Mouse (Mus musculus) left cerebral cortex, postnatal 36 days (tissue): ENCODE results near the gene Eva1c. TPM values are rescaled to one million over a fixed set of nuclear protein-coding genes. Genes with fewer than 3 reads are reported as not detected.

Experiments
- DNase-seq, 2 experiments: peaks; one replicate each; pipeline ENCODE4 v3.0.0; 2021 to 2022; ENCODE audit warnings: low spot score in 2 of 2, mixed read lengths in 1 of 2
- intact Hi-C: fragments of 180-260 bp; cut with DNase I; formaldehyde crosslinking; loops from one replicate; pipeline ENCODE4 v1.15.1; 2025
- total RNA-seq, 2 experiments: library from RNA; stranded (reverse); gene quantifications; 2 replicates each; pipeline ENCODE4 v1.2.3; 2021

Eva1c gene
- total RNA-seq, 2 experiments from 2014 or later, result 1.6 to 2.0 TPM

DNA sequence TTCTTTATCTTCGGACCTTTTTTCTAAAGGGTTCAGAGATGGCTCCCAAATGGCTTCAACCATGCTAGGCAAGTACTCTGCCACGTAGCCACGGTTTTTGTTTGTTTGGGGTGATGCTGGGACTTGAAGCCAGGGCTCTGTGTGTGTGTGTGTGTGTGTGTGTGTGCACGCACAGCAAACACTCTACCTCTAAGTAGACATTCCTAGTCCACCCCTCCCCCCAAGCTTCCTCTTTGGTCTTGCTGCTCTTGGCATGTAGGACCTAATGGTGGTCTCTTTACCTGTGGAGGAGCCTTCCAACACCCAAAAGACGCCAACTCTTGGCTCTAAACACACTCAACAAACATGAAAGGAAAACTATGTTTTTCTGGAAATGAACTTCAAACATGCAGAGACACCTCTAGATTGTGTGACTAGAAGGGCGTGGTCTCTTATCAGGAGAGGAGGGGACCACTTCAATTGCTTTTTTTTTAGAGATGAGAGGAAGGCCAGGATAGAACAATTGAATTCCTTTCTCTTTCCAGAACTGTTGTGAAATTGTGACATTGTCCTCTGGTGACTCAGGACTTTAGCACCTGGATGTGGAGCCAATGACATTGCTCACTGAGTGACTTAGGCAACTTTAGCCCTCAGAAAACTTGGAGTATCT lies 30.2 kb downstream of the Eva1c start:
- intact Hi-C loops, result no loop called here
- no peak for DNase-seq

DNA sequence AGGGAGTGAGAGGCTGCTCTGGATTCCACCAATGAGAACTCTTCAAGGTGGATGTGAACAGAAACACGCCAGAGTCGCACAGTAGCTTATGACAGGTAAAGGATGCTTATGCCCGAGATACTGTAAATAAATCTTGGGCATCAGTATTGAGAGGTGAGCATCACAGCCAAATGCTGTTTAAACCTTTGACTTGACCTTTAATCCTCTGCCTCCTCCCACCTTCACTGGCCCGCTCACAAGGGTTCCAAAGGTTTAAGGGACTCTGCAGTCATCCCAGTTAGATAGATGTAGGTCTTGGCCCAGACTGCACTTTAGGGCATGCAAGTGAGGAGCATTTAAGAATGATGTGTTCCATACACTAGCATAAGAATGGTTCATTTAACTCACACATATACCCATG lies 31.7 kb downstream of the Eva1c start:
- intact Hi-C loops, result no loop called here
- no peak for DNase-seq

DNA sequence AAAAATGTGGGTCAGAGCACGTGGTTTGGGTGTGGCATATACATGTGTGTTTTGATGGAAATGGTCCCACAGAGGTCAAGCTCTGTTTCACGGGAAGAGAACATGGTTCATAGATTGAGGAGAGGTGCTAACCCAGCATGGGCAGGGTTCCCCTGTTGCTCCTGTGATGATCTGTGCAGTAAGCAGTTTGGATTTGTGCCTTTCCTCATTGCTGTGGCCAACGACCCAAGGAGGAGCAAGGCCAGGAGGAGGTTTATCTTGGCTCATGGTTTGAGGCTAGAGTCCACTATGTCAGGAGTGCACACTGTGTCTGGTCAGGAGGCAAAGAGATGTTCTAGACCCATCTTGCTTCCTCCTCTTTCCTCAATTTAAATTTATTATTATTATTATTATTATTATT lies 36.5 kb downstream of the Eva1c start:
- intact Hi-C loops, result no loop called here
- DNase-seq, result no peak

DNA sequence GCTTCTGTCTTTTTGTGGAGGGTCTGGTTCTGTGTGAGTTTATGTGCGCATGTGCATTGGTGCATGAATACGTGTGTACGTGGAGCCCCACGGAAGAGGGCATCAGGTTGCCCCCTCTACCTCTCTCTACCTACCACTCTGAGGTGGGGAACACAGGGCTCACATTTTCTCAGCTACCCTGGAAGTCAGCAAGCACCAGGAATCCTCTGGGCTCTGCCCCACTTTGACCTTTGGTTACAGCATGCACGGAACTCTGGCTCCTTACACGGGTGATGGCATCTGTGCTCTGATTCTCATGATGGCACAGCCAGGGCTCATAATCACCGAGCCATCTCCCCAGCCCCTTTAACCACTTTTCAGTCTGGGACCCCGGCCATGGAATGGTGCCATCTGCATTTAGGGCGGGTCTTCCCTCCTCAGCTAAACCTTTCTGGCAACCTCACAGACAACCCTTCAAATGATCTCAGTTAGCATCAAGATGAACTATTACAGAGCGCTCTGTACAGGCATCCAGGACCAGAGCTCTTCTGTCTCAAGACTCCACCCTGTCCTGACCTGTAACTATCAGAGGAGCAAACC lies 37.0 kb downstream of the Eva1c start:
- intact Hi-C loops, result no loop called here
- DNase-seq, result no peak

DNA sequence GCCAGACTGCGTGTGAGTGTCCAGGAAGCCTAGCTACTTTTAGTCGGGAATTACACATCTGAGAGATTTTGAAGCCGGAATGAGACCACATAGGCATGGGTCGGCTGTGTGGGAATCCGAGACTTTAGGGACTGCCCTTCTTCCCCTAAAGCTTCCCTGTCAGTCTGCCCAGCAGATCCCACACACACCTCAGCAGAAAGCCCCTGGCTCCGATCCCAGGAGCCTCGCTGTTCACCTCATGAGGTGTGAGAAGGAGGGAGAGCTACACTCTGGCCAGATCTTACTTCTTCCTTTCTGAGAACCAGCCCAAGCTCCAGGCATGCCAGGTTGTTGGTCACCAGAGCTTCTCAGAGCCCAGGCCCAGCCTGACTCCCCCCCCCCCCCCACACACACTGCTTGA lies 38.2 kb downstream of the Eva1c start:
- intact Hi-C loops, result no loop called here
- DNase-seq, result no peak

DNA sequence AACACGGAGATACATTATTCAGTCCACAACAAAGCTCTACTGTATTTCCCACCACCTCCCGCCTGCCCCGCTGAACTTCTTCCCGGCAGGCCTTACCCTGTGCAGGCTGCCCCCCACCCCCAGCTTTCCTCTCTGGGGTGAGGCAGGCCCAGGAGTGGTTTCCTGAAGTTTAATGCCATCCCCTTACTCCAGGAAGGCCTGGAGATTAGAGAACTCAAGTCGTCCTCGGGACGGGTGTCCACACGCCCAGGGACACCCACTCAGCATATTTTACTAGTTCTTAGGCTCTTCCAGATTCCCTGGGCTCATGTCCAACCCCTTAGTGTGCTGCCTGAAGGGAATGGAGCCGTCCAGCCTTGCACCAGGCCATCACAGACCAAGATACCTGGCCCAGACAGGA lies 39.1 kb downstream of the Eva1c start:
- DNase-seq, result no peak
- intact Hi-C loops, result no loop called here

DNA sequence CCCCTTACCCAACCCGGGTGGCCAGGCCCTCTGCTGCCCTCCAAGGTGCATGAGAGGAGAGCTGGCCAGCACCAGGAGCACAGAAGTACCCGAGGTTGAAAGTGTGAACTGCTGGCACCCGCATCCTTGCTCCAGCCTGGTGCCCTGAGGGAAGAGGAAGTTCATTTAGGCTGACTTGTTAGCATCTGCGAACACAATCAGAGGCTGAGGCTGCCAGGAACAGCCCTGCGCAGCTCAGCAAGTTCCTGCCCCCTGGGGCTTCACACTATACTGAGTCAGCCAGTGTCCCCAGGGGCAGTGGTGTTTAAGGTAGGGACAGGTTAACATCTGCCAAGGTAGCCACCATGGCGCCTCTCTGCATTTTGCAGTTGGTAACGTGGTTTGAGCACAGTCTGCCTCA lies 41.6 kb downstream of the Eva1c start:
- intact Hi-C loops, result no loop called here
- DNase-seq, result no peak

DNA sequence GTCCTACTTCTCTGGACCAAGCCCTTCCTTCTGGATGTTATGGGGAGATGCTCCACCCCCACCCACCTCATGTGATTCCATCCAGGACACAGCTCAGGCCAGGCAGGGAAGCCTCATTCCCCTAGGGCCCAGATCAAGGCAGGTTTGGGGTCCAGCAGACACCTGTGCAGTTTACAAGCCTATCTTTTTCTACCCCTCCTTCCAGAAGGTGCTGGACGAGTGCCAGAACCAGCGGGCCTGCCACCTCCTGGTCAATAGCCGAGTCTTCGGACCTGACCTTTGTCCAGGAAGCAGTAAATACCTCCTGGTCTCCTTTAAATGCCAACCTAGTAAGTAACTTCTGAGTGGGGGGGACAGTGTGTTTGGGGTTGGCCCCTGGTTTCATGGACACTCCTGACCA lies 42.8 kb downstream of the Eva1c start:
- intact Hi-C loops, result no loop called here
- no peak for DNase-seq

DNA sequence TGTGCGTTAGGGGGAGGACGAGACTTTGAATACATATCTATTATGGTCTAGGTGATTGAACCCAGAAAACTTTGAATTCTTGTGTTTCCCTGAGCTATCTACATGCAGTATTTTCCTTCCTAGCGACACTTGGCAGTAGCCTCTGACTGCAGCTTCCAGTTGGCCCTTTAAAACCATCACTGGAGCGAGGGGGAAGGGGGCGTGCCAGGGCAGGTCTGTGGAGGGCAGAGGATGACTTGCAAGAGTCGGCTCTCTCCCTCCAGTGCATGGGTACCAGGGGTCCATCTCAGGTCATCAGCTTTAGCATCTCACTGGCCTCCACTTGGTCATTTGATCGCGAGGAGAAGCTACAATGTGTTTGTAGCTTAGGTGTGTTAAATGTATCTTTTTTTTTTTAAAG lies 46.4 kb downstream of the Eva1c start:
- intact Hi-C loops, result no loop called here
- no peak for DNase-seq

DNA sequence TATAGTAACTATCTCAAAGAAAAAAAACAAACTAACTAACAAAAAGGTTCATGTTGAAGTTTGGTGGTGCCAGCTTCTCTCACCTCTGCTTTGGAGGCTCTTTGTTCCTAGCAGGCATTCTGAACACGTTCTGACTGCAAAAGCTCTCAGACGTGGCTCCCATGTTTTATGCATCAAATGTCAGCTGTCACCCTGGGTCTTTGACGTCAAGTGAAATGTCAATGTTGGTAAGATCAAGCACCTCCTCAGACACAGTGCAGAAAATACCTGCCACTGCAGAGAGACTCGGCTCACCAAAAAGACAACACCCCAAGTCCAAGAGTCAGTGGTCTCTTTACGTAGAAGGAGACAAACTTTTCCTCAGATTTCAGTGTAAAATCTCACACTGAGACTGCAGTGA lies 48.0 kb downstream of the Eva1c start:
- DNase-seq, result no peak
- intact Hi-C loops, result no loop called here

DNA sequence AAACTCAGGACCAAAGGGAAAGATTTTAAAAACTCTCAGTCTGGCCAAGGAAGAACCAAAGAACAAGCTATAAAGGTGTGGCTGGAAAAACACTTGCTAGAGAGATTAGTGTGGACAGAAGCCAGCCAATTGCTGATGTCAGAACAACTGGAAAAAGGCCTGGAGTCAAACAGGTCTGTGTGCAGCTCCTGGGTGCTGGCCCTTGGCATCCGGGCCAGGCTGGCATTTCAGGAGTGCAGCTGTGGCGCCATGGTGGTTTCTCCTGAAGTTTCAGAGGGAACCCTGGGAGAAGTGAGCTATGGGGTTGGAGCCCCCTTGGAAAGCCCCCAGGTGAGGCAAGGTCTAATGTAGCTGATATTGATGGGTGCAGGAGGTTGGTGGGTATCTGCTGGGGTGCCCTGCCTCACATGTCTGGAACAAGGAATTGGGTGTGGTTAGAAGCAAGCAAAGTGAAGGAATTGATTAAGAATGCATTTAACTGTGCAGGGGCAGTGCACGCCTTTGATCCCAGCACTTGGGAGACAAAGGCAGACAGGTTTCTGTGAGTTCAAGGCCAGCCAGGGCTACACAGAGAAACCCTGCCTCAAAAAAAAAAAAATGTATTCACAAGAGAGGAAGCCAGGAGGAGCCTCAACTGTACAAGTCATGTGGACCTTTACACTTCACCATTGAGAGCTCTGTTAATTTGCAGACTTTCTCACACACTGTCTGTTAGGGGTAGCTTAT lies 51.8 kb downstream of the Eva1c start:
- intact Hi-C loops, result no loop called here
- no peak for DNase-seq

DNA sequence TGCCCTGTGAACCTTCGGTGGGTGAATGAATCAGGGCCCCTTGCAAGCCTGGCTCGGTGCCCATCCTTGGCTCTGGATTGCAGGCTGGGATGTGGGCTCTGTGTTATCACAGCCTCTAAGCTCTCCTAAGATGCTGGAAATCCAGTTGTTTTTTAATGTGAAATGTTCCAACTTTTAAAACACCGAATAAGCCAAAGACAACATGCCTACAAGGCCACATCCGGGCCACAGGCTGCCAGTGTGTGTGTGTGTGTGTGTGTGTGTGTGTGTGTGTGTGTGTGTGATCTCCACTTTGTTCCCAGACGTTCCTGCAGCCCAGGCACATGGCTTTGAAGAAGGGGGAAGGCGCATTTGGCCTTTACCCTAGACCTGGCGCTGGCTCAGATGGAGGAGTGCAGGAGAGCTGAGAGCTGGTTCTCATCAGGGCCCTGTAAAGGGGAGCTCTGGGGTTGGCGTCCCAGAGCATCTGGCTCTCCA lies 56.0 kb downstream of the Eva1c start:
- intact Hi-C loops, result no loop called here
- no peak for DNase-seq

DNA sequence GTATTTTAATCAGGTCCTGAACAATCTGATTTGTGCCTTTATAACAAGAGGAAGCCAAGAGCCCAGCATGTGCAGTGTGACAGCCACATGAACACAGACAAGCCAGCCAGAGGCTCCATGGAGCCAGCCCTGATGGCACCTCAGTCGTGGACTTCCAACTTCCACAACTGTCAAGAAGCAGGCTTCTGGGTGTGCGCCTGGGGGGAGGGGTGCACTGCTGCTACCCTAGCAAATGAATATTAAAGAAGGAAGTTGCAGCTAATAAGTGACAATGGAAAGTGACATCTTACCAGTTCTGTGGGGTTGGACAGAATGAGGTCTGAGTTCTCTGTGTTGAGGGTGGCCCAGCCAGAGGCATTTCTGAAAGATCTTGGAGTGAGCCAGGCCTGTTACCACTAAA lies 58.8 kb downstream of the Eva1c start:
- intact Hi-C loops, result no loop called here
- no peak for DNase-seq

DNA sequence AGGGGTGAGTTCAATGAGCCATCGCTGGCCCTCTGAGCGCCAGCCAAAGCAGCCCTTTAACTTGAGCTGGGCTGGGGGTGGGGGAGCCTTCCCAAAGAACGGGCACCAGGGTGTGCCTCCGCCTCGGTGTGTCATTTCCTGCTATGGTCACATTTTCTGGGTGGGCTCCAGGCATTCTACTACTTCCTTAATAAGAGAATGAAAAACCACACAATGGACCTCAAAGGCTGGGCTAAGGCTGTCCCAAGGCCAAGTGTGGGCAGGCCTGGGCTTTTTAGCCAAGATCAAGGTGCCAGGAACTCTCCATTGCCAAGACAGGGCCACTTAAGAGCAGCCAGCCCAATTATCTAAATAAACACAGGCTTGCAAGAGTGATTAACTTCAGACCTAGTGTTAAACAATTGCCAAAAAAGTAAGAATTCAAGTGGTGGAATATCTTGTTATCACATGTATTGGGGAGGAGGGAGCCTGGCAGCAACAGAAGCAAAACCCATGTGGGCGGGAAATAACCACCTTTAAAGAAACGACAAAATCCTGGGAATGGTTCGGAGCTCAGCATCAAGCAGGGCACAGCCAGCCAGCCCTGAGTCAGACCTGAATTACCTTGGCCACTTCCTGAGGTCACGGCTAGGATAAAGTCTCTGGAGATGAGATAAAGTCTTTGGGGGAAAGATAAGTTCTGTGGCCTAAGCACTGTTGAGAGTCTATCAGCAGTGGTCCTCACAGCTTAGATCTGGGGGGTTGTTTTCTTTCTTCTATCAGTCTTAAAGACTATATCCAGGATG lies 59.5 kb downstream of the Eva1c start:
- intact Hi-C loops, result no loop called here
- no peak for DNase-seq

DNA sequence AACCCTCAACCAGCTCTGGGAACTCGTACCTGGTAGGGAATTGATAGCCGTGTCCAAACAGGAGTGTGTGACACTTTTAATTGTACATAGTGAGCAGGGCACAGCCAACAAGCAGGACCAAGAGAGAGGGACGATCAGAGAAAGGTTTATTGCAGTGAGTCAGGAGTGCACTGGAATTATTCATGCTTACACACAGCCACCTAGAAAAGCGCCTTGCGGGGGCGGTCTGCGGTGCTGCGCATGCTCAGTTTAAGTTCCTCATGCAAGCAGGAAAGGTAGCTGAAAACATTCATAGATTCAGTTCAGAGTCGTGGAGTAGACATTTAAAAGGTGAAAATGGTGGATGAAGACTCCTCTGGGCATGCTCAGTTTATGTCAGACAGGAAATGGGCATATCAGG lies 64.2 kb downstream of the Eva1c start:
- intact Hi-C loops, result no loop called here
- no peak for DNase-seq

DNA sequence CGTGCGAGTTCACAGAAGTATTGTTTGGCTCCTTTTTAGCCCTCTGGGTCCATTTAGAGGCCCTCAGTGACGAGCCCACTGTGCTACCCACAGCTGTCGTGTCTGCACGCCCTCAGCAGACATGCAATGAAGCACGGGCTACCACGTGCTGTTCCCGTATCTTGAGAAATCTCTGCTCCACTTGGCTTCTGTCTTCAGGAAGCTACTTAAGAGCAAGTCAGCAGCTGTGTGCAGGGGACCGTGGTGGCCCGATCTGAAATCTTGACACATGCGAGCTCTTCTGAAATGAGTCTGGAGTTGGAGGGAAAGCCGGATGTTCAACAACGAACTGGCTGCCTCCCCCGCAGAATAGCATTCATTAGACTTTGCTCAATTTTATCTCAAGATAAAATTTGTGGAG lies 65.1 kb downstream of the Eva1c start:
- no peak for DNase-seq
- intact Hi-C loops, result no loop called here

DNA sequence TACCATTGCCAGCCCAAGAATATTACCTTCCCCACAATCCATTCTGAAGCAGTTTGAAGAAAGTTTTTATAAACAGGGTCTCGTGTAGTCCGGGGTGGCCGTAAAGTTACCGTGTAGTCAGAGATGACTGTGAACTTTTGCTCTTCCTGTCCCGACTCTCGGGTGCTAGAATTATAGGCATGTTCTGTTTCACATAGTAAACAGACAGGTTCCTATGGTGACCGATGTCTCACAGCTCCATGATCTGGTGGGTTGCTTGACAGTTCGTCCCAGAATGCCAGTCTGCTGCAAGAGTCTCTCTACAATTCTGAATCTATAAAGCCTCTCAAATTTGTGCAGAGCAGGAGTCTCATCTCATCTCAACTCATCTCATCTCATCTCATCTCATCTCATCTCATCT lies 65.6 kb downstream of the Eva1c start:
- intact Hi-C loops, result no loop called here
- DNase-seq, result no peak

DNA sequence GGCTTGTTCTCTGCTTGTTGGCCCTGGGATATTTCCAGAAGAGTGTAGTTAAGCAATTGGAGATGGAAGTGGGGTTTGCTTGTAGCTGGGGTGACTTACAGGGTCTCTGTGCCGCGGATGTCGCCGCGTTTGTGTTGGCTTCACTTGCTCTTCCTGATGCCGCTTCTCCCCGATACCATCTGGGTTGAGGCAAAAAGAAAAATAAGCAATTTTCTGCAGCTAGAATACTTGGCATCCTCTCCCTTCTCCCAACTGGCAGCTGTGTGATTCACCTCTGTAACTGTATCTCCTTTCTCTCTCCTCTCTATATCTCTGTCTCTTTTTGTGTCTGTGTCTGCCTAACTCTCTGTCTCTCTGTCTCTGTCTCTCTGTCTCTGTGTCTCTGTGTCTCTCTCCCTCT lies 66.5 kb downstream of the Eva1c start:
- intact Hi-C loops, result no loop called here
- no peak for DNase-seq

DNA sequence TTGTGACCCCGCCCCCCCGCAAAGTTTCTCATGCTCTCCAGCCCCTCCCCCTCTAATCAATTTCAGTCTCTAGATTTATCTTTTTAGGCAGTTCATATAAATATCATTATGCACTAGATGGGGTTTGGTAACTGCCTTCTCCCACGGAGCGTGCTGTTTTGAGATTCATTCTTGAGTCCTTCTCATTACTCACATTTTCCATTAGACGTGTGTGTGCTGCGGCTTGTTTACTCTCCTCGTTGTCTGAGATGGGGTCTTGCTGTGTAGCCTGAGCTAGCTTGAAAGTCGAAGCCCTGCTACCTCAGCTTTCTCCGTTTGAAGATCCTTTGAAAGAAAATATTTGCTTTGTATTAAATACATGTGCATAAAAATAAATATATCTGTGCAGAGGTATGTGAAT lies 67.3 kb downstream of the Eva1c start:
- intact Hi-C loops, result no loop called here
- DNase-seq, result no peak

DNA sequence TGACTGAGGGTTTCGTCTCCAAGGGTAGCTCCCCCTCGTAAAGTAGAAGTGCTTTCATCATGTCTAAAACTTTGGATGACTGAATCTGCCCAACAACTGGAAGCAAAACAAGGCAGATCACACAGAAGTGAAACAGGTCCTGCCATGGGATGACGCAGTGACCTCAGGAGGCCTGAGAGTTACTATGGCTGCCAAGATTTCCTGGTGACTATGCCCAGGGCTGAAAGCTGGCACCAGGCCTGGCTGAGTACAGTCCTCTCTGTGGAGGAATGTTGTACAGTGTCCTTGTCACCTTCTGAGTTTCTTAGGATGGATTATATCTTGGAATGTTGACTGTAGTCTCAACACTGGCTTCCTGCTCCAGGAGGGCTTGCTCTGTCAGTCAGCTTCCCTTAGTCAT lies 71.1 kb downstream of the Eva1c start:
- intact Hi-C loops, result no loop called here
- no peak for DNase-seq

DNA sequence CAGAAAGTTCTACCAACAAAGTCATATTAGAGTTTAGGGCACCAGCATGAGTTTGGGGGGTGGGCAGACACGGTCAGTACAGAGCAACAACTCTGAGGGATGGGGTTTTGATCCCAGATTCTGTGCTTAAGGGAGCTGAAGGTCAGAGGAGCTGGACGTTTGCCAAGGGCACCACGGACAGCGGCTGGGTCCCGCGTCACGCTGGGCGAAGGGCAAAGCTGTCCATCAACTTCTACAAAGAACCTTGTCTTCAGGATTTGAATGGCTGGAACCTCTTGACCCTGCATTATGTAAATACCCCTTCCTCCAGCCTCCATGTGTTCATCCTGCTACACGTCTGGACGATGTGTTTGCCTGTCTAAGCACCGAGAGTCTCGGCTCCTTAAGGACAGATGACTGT lies 73.0 kb downstream of the Eva1c start:
- DNase-seq, result no peak
- intact Hi-C loops, result no loop called here
